Mouse (Mus musculus) kidney, adult 18-20 months (tissue): Measurements from ENCODE around the gene Arfgef2.

ENCODE experiments used
- DNase-seq: peaks from one replicate; pipeline ENCODE4 v3.0.0; 2021

Arfgef2 gene

GRCm38 (mm10) chr2:166865476-166865875, 60.1 kb downstream of the Arfgef2 start:
- no peak for DNase-seq

DNA sequence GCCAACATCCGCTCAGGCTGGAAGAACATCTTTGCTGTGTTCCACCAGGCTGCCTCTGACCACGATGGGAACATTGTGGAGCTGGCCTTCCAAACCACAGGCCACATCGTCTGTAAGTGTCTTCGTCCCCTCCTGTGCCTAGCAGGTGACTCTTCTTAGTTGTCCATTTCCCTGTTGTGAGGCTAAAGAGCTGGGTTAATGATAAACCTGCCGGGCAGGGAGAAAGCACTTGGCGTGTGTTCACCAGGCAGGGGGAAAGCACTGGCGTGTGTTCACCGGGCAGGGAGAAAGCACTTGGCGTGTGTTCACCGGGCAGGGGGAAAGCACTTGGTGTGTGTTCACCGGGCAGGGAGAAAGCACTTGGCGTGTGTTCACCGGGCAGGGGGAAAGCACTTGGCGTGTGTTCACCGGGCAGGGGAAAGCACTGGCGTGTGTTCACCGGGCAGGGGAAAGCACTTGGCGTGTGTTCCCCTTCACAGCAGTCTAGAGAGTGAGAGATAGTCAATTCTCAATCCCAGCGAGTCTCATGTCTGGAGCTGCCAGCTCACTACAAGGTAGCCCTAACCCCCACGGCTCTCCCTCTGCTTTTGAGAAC, 65.0 kb downstream of the Arfgef2 start:
- DNase-seq = peak; percentile 46

DNA sequence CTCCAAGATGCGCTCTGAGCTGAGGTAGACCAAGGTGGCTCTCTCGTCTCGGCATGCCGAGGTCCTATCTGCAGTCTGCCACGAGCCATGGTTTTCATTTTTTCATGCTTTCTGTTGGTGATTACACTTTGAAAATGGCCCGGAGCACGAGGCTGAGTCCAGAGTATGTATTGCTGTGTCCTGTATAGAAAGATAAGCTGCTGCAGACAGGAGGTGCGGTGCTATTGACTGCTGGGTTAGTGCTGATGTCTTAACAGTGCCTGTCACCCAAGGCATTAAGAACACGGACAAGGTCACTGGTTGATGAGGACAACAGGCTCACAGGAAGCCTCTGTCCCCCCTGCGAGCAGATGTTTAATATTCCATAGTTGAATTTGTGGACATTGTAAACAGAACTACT, 65.5 kb downstream of the Arfgef2 start:
- DNase-seq = no peak

DNA sequence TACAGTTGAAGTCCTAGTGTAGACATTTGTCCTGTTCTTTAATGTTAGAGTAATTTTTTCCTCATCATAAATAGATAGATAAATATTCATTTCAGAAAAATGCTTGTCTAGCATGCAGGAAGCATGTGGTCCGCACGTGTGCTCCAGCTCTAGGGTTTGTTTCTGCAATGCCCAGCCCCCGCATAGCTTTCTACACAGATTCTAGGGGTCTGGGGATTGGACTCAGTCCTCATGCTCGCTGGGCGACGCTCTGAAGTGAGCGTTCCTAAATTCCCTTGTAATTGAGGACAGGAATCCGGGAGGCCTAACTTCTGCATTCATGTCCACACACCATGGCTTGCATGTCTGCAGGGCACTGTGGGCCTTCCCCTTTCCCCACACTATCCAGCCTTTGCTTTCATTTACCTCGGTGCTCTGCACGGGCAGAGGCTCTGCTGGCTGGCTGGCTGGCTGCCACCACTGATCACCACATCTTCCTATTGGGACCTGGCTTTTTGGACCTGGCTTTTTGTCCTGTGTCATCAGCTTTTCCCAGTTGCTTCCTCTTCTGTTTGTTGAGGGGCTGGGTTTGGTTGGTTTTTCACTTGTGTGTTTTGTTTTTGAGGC, 69.4 kb downstream of the Arfgef2 start:
- no peak for DNase-seq

GRCm38 (mm10) chr2:166875561-166875960, 70.2 kb downstream of the Arfgef2 start:
- no peak for DNase-seq

- no peak for DNase-seq
Measured at GRCm38 (mm10) chr2:166876331-166876730, 70.9 kb downstream of the Arfgef2 start.

DNA sequence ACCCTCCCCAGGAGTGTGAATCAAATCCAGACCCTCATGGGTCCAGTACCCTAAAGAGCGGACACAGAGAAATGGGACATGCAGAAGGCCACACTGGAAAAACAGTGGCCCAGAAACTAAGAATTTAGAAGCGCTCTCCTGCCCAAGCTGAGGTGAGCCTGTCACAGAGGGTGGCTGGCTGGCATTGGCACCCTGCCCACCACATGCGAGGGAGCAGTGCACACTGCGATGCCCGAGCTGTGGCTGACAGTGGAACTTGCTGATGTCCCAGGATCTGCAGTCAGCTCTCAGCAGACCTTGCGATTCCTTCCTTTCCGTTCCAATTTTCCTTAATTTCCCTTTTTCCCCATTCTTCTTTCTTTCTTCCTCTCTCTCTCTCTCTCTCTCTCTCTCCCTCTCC, 79.7 kb downstream of the Arfgef2 start:
- no peak for DNase-seq

DNA sequence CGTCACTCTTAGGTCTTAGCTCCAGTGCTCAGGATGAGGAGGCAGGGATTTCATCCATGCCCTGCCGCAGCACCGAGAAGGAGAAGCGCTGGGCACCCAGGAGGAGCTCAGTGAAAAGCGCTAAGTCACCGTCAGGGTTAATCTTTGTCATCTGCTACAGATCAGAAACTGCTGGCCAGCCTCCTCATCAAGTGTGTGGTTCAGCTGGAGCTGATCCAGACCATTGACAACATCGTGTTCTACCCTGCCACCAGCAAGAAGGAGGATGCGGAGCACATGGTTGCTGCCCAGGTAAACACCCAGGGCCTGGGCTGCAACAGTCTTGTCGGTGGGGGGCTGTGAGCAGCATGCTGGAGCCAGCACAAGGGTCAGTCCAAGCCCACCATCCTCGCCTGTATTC, 80.2 kb downstream of the Arfgef2 start:
- no peak for DNase-seq

GRCm38 (mm10) chr2:166886231-166886630, 80.8 kb downstream of the Arfgef2 start:
- DNase-seq = no peak

DNA sequence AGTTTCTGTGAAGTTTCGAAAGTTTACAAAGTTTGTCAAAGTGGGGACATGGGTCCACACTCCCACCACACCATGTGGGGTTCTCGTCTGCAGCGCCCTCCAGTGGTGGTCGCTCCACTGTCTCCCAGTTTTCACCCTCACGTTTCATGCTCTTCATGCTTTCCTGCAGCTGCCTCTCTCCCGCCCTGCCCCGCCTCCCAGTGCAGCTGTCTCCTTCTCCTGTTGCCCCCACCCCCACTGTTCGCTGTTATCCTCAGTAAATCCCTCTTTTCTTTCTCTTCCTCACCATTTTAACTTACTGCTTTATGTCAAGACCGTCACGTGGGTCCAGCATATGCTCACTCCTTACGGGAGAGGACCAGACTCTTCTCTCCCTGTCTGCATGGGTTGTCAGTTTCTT, 82.4 kb downstream of the Arfgef2 start:
- no peak for DNase-seq

DNA sequence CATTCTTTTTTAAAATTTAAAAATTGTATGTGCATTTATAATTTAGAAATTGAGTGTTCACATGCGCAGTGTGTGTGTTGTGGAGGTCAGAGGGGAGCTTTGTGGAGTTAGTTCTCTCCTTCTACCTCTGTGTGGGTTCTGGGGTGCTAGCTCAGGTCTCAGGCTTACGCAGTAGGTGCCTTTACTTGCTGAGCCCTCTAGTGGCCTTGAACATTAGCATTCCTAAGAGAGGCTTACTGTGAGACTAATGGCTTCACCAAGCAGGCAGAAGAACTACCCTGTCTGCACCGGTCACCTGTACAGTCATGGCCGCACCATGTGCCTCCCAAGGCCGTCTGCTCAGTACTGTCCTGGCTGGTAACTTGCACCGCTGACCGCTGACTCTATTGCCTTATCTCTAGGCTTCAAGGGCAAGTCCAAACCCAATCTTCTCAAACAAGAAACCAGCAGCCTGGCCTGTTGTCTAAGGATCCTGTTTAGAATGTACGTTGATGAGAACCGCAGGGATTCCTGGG, 86.0 kb downstream of the Arfgef2 start:
- no peak for DNase-seq

- DNase-seq = peak; percentile 29
Measured at GRCm38 (mm10) chr2:166892158-166892680, 86.8 kb downstream of the Arfgef2 start.

DNA sequence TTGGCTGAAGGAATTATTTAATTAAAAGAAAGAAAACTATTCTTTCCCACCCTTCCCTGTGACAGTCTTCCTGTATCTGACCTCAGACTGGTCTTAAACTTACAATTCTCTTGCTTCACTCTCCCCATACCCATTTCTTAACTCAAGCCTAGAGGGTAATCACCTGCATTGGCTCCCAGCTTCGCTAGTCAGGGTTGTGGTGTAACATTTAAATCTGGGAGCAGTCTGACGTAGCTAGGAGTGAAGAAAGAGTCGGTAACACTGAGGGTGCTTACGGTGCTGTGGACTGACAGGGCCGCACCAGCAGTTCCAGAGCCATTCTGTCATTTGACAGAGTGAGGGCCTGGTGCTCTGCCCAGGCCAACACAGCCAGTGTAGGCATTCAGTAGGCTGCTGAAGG, 87.6 kb downstream of the Arfgef2 start:
- DNase-seq = no peak

DNA sequence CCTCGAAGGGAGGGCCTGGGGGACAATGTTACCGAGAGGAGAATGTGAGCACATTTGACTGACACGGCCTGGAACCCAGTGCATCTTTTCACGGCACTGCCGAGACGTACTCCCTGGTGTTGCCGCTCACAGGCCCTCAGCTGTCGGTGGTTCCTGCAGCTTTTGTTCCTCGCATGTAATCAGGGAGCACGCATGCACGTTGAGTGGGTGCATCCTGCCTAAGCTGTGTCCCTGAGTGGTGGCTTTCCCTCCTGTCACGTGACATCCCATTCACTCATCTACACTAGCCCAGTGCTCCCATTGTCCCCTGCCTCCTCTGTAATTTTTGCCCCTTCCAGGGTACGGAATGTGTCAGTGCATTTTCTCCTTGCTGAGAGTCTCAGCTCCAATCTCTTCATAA, 91.0 kb downstream of the Arfgef2 start:
- DNase-seq = no peak

DNA sequence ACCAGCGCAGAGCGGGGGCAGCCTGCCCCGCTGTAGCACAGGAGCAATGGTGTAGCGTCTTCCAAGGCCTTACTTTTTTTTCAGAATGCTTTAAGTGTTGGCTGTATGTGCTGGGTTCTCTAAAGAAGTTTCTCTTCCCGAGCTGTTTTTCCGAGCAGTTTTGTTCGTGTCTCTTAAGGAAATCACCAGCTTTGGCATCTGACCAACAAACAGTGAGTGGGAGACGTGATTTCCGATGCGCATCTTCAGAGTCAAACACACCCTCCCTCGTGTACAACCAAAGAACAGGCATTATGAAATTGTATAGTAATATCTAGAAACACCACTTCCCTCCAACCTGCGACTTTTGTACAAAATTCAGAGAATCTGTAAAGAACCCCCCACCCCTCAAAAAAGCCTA, 91.6 kb downstream of the Arfgef2 start:
- no peak for DNase-seq

- DNase-seq = no peak
Measured at GRCm38 (mm10) chr2:166899161-166899560, 93.8 kb downstream of the Arfgef2 start.

- no peak for DNase-seq
Measured at GRCm38 (mm10) chr2:166899746-166900145, 94.4 kb downstream of the Arfgef2 start.

DNA sequence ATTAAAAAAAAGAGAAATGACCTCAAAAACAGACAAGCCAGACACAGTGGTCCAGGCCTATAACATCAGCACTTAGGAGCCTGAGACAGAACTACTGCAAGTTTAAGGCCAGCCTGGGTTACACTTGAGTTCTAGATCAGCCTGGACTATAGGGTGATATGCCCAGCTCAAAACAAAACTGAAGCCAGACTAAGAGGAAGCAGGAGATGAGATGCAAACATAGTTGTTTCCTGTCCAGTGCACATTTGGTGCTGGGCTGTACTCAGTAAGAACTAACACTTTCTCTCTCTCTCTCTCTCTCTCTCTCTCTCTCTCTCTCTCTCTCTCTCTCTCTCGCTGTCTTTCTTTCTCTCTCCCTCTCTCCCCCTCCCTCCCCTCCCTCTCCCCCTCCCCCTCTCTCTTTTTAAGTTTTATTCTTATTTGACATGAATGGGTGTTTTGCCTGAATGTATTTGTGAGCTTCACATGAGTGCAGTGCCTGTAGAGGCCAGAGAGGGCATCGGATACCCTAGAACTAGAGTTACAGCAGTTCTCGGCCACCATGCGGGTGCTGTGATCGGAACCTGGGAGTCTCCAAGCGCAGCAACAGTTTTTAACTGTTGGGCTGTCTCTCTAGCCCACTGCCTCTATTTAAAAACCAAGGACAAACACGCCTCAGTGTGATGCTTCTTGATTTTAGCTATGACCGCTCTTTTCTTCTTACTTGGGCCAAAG, 95.6 kb downstream of the Arfgef2 start:
- DNase-seq = no peak

GRCm38 (mm10) chr2:166903719-166904282, 98.4 kb downstream of the Arfgef2 start:
- DNase-seq = no peak

- peak; percentile 97 for DNase-seq
Measured at GRCm38 (mm10) chr2:166905711-166906522, 100.5 kb downstream of the Arfgef2 start, which contains the start of gene Cse1l. Gene Cse1l, plus strand, starts transcription at chr2:166906040.

GRCm38 (mm10) chr2:166906523-166907182, 101.3 kb downstream of the Arfgef2 start:
- peak; percentile 21 for DNase-seq

DNA sequence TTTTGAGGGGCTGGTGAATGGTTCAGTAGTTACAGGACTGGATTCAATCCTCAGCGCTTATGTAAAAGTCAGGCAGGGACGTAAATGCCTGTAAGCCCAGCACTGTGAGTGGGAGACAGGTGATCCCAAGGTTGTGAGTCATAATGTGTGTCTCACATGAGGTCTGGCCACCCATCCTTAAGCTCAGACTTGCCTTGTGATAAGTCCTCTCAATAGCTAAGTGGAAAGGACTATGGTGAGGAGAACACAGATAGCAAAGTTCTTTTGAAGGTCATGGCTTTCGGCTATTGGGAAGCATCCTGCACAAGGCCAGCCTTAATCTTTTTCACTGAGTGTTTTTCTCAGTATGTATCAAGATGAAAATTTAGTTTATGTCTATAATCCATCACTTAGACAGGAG, 104.3 kb downstream of the Arfgef2 start:
- no peak for DNase-seq
